Mouse (Mus musculus) liver, adult 2 months (tissue): ENCODE measurements around the gene Scaf8.

Experiments used
- CTCF ChIP-seq: fragments of 200-500 bp; IDR thresholded peaks from 2 replicates; pipeline ENCODE4 v1.5.1; 2011; ENCODE audit warnings: low read depth, low read length, control low read depth
- POLR2A ChIP-seq: fragments of 200-500 bp; IDR thresholded peaks from 2 replicates; pipeline ENCODE4 v1.6.1; 2011; ENCODE audit warnings: low read length, control low read depth; ENCODE audit not compliant: insufficient read depth; ENCODE audit errors: extremely low read depth

GRCm38 (mm10) chr17:3084551-3084930 lies 30.2 kb upstream of the Scaf8 start:
- peak; percentile 70 for TF ChIP-seq CTCF
- no peak for TF ChIP-seq POLR2A
